Mouse (Mus musculus) lung, embryonic 14.5 days (tissue): ENCODE results near the gene Fmo2. TPM values are rescaled to one million over a fixed set of nuclear protein-coding genes. Genes with fewer than 3 reads are reported as not detected.
A peak's percentile ranks its signal among the peaks of the same experiment; 100 is the strongest.

Source experiments
- ATAC-seq: fragments of 200-750 bp; cut with Nextera tagmentation; 2 replicates; pipeline ENCODE4 v1.8.0; 2017; ENCODE audit warnings: mild to moderate bottlenecking, moderate TSS enrichment, moderate library complexity; ENCODE audit not compliant: insufficient read depth
- DNase-seq: peaks from one replicate; pipeline ENCODE4 v3.0.0-alpha.2; 2015
- H3K27ac ChIP-seq: fragments of 300-500 bp; sonication (generic); 2 replicates; pipeline ENCODE4 v1.5.1; 2014; ENCODE audit warnings: low read depth, mild to moderate bottlenecking, moderate library complexity
- H3K27me3 ChIP-seq: fragments of 300-500 bp; sonication (generic); 2 replicates; pipeline ENCODE4 v1.6.1; 2014; ENCODE audit warnings: low read length, control low read depth; ENCODE audit not compliant: insufficient read depth
- H3K36me3 ChIP-seq: fragments of 300-500 bp; sonication (generic); 2 replicates; pipeline ENCODE4 v1.6.1; 2014; ENCODE audit warnings: control low read depth; ENCODE audit not compliant: insufficient read depth
- H3K4me1 ChIP-seq: fragments of 300-500 bp; sonication (generic); 2 replicates; pipeline ENCODE4 v1.6.1; 2014; ENCODE audit warnings: antibody characterized with exemption, control low read depth; ENCODE audit not compliant: insufficient read depth
- H3K4me2 ChIP-seq: fragments of 300-500 bp; sonication (generic); 2 replicates; pipeline ENCODE4 v1.6.1; 2014; ENCODE audit warnings: mild to moderate bottlenecking
- H3K4me3 ChIP-seq: fragments of 300-500 bp; sonication (generic); 2 replicates; pipeline ENCODE4 v1.5.1; 2014; ENCODE audit warnings: low read depth, low read length
- H3K9ac ChIP-seq: fragments of 300-500 bp; sonication (generic); 2 replicates; pipeline ENCODE4 v1.6.1; 2014
- H3K9me3 ChIP-seq: fragments of 300-500 bp; sonication (generic); 2 replicates; pipeline ENCODE4 v1.6.1; 2016; ENCODE audit warnings: low read depth, low read length, control low read depth
- CTCF ChIP-seq: IDR thresholded peaks from 2 replicates; pipeline ENCODE4 v1.5.1; 2016; ENCODE audit warnings: antibody characterized with exemption, low read depth
- WGBS: fragments of 180-500 bp; shearing (Covaris S2); extraction: QIAGEN DNeasy Blood & Tissue Kit; methylation state at CpG from one replicate; pipeline ENCODE4 v1.1.7; 2014; 5-methylcytosine and 5-hydroxymethylcytosine counted together
- polyA plus RNA-seq: library from polyadenylated mRNA; unstranded; fragments of >200 nt; fragmentation: Nextera tagmentation; extraction: Ambion mirVana; gene quantifications from 2 replicates; pipeline ENCODE4 v1.2.1, GENCODE M21; 2014

Gene Fmo2
- polyA plus RNA-seq, 1 experiment from 2014 or later = 3.4 TPM

GRCm38 (mm10) chr1:162853812-162854482 lies 44.6 kb downstream of the Fmo2 start:
- TF ChIP-seq CTCF = no peak
- DNase-seq = no peak
- H3K36me3 ChIP-seq = no peaks in the 10 kb centered on the region
- no peaks in the 10 kb centered on the region for H3K4me1 ChIP-seq
- no peaks in the 10 kb centered on the region for H3K9me3 ChIP-seq
- no peak overlapping the region for H3K4me3 ChIP-seq
- H3K27ac ChIP-seq = no peak overlapping the region
- H3K9ac ChIP-seq = no peak overlapping the region
- no peaks in the 10 kb centered on the region for H3K27me3 ChIP-seq
- no peak overlapping the region for H3K4me2 ChIP-seq
- 28% methylated on average over 3 of the region's 3 CpGs for WGBS
- ATAC-seq = no peak

- Histone ChIP-seq H3K4me3 (no peak overlapping the region), H3K27ac (no peak overlapping the region), H3K4me2 (no peak overlapping the region), H3K36me3 (no peaks in the 10 kb centered on the region), H3K9me3 (no peaks in the 10 kb centered on the region), H3K9ac (no peak overlapping the region), H3K27me3 (no peaks in the 10 kb centered on the region), H3K4me1 (no peaks in the 10 kb centered on the region)
- ATAC-seq = no peak
- DNase-seq = no peak
- no peak for TF ChIP-seq CTCF
- 95% methylated on average over 6 of the region's 6 CpGs for WGBS
Observed at GRCm38 (mm10) chr1:162847554-162847953, 51.0 kb downstream of the Fmo2 start.

GRCm38 (mm10) chr1:162840211-162840610 lies 58.3 kb downstream of the Fmo2 start:
- ATAC-seq (no peak), DNase-seq (no peak)
- 0 out of 2 replicates have a peak, but pooled peaks cover 3% of the 10 kb centered on the region for H3K9me3 ChIP-seq
- H3K9ac ChIP-seq = no peak overlapping the region
- H3K4me2 ChIP-seq = no peak overlapping the region
- H3K36me3 ChIP-seq = no peaks in the 10 kb centered on the region
- no peak overlapping the region for H3K27ac ChIP-seq
- TF ChIP-seq CTCF = no peak
- 85% methylated on average over 9 of the region's 9 CpGs for WGBS
- H3K27me3 ChIP-seq = no peaks in the 10 kb centered on the region
- no peaks in the 10 kb centered on the region for H3K4me1 ChIP-seq
- no peak overlapping the region for H3K4me3 ChIP-seq

- Histone ChIP-seq H3K4me1 (no peaks in the 10 kb centered on the region), H3K27me3 (no peaks in the 10 kb centered on the region), H3K4me2 (no peak overlapping the region), H3K27ac (no peak overlapping the region), H3K36me3 (no peaks in the 10 kb centered on the region), H3K9me3 (0 out of 2 replicates have a peak, but pooled peaks cover 3% of the 10 kb centered on the region), H3K4me3 (no peak overlapping the region), H3K9ac (no peak overlapping the region)
- no peak for TF ChIP-seq CTCF
- whole genome bisulfite sequencing = 86% methylated on average over 6 of the region's 6 CpGs
- DNase-seq (no peak), ATAC-seq (no peak)
Observed at GRCm38 (mm10) chr1:162838976-162839375, 59.5 kb downstream of the Fmo2 start.

- WGBS = 78% methylated on average over 5 of the region's 5 CpGs
Observed at GRCm38 (mm10) chr1:162834342-162834741, 64.2 kb downstream of the Fmo2 start.

GRCm38 (mm10) chr1:162832574-162832953 lies 66.0 kb downstream of the Fmo2 start:
- H3K4me1 ChIP-seq = no peaks in the 10 kb centered on the region
- H3K9ac ChIP-seq = no peak overlapping the region
- no peak overlapping the region for H3K4me3 ChIP-seq
- no peak overlapping the region for H3K4me2 ChIP-seq
- no peak overlapping the region for H3K27ac ChIP-seq
- H3K27me3 ChIP-seq = no peaks in the 10 kb centered on the region
- no peaks in the 10 kb centered on the region for H3K9me3 ChIP-seq
- no peak for TF ChIP-seq CTCF
- 58% methylated on average over 5 of the region's 5 CpGs for WGBS
- no peak for DNase-seq
- no peaks in the 10 kb centered on the region for H3K36me3 ChIP-seq
- no peak for ATAC-seq

More at GRCm38 (mm10) chr1:162834342-162834741, 64.2 kb downstream of the Fmo2 start:
- Histone ChIP-seq H3K27me3 (no peaks in the 10 kb centered on the region), H3K9ac (no peak overlapping the region), H3K4me2 (no peak overlapping the region), H3K4me1 (no peaks in the 10 kb centered on the region), H3K9me3 (no peaks in the 10 kb centered on the region), H3K27ac (no peak overlapping the region), H3K4me3 (no peak overlapping the region), H3K36me3 (no peaks in the 10 kb centered on the region)
- DNase-seq (no peak), ATAC-seq (no peak)
- TF ChIP-seq CTCF = no peak

- peak; percentile 63; the same call in 1 of the 2 replicates for ATAC-seq
- no peak overlapping the region for H3K4me2 ChIP-seq
Observed at GRCm38 (mm10) chr1:162831838-162832573, 66.5 kb downstream of the Fmo2 start.

More at GRCm38 (mm10) chr1:162831838-162832573, 66.5 kb downstream of the Fmo2 start:
- H3K9me3 ChIP-seq = no peaks in the 10 kb centered on the region
- H3K4me3 ChIP-seq = no peak overlapping the region
- WGBS = 15% methylated on average over 5 of the region's 5 CpGs
- H3K4me1 ChIP-seq = no peaks in the 10 kb centered on the region
- H3K9ac ChIP-seq = no peak overlapping the region
- no peak overlapping the region for H3K27ac ChIP-seq
- H3K36me3 ChIP-seq = no peaks in the 10 kb centered on the region
- peak; percentile 21 for DNase-seq
- TF ChIP-seq CTCF = no peak
- no peaks in the 10 kb centered on the region for H3K27me3 ChIP-seq

Other genes with a start within 250 kb of the Fmo2 start
- gene Myocos, start 240.5 kb downstream of the Fmo2 start, polyA plus RNA-seq = not detected in 2 replicates
- gene Prrc2c, start 158.2 kb downstream of the Fmo2 start, polyA plus RNA-seq = 178 and 180 TPM in 2 replicates
- gene Fmo4, start 84.8 kb downstream of the Fmo2 start, polyA plus RNA-seq = 0.38 and 0.85 TPM in 2 replicates
- gene Fmo1, start 32.1 kb downstream of the Fmo2 start, polyA plus RNA-seq = 3.4 and 6.4 TPM in 2 replicates
- gene Fmo6, start 38.8 kb upstream of the Fmo2 start, polyA plus RNA-seq = not detected in 2 replicates
- not detected in 2 replicates for gene Fmo3, start 85.8 kb upstream of the Fmo2 start, polyA plus RNA-seq
- not detected in 2 replicates for gene Mroh9, start 186.9 kb upstream of the Fmo2 start, polyA plus RNA-seq